Mouse (Mus musculus): ENCODE data around the gene Fubp1. TPM values are rescaled to one million over a fixed set of nuclear protein-coding genes. Genes with fewer than 3 reads are reported as not detected.

The Fubp1 gene
- polyA plus RNA-seq, 1 experiment from 2014 or later, result 157 TPM

GRCm38 (mm10) chr3:152170407-152170806, 39.8 kb upstream of the Fubp1 start:
- Histone ChIP-seq H3K4me3 (ENCODE audit: low read length) (no peak overlapping the region), H3K9me3 (ENCODE audit: control insufficient read depth, low read length) (no peaks in the 10 kb centered on the region), H3K4me1 (ENCODE audit: control insufficient read depth, insufficient read depth, low read length) (peaks cover 30% of the 10 kb centered on the region), H3K27me3 (replicated peaks; ENCODE audit: control insufficient read depth, insufficient read depth, low read length) (peaks cover 3% of the 10 kb centered on the region; the same call in 1 of the 2 replicates), H3K4me2 (ENCODE audit: low read depth, low read length) (no peak overlapping the region), H3K9ac (ENCODE audit: low read depth, low read length) (no peak overlapping the region), H3K27ac (ENCODE audit: low read length) (no peak overlapping the region), H3K36me3 (ENCODE audit: control insufficient read depth, insufficient read depth, low read length) (no peaks in the 10 kb centered on the region)
- WGBS, result 20% methylated on average over 1 of the region's 1 CpGs
- no peak for ATAC-seq

DNA sequence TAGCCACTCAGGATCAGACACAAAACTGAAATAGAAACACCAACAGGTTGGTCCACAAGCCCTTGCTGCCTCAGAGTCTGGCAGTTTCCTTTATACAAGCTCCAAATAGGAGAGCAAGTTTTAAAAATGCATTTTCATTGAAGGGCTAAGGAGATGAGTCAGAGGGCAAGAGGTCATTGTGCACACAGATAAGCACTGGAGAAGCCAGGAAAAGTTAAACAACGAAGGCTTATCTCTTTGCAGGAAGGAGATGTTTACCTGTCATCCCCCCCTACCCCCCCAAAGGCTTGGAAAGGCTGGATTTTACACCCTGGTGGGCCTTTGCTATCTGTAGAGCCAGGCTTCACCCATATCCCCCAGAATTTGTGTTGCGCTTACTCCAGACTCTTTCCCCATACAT, 39.0 kb upstream of the Fubp1 start:
- no peak overlapping the region for H3K4me3 ChIP-seq (ENCODE audit: low read length)

GRCm38 (mm10) chr3:152171862-152172261, 38.4 kb upstream of the Fubp1 start:
- no peak overlapping the region for H3K27ac ChIP-seq (ENCODE audit: low read length)
- H3K36me3 ChIP-seq (ENCODE audit: control insufficient read depth, insufficient read depth, low read length), result no peaks in the 10 kb centered on the region
- H3K9ac ChIP-seq (ENCODE audit: low read depth, low read length), result no peak overlapping the region
- H3K27me3 ChIP-seq (replicated peaks; ENCODE audit: control insufficient read depth, insufficient read depth, low read length), result no peaks in the 10 kb centered on the region
- no peak overlapping the region for H3K4me3 ChIP-seq (ENCODE audit: low read length)
- no peak overlapping the region for H3K4me2 ChIP-seq (ENCODE audit: low read depth, low read length)
- H3K4me1 ChIP-seq (ENCODE audit: control insufficient read depth, insufficient read depth, low read length), result peaks cover 21% of the 10 kb centered on the region
- ATAC-seq, result peak; percentile 65
- H3K9me3 ChIP-seq (ENCODE audit: control insufficient read depth, low read length), result no peaks in the 10 kb centered on the region
- WGBS, result 38% methylated on average over 7 of the region's 7 CpGs

More for the DNA sequence above, 39.0 kb upstream of the Fubp1 start:
- H3K9me3 ChIP-seq (ENCODE audit: control insufficient read depth, low read length), result no peaks in the 10 kb centered on the region
- H3K4me1 ChIP-seq (ENCODE audit: control insufficient read depth, insufficient read depth, low read length), result peaks cover 24% of the 10 kb centered on the region
- no peaks in the 10 kb centered on the region for H3K36me3 ChIP-seq (ENCODE audit: control insufficient read depth, insufficient read depth, low read length)
- H3K9ac ChIP-seq (ENCODE audit: low read depth, low read length), result no peak overlapping the region
- ATAC-seq, result peak; percentile 63
- no peak overlapping the region for H3K4me2 ChIP-seq (ENCODE audit: low read depth, low read length)
- 45% methylated on average over 2 of the region's 2 CpGs for WGBS
- peak overlapping the region; percentile 3 for H3K27ac ChIP-seq (ENCODE audit: low read length)
- no peaks in the 10 kb centered on the region for H3K27me3 ChIP-seq (replicated peaks; ENCODE audit: control insufficient read depth, insufficient read depth, low read length)

GRCm38 (mm10) chr3:152172322-152172935, 37.8 kb upstream of the Fubp1 start:
- no peak overlapping the region for H3K4me3 ChIP-seq (ENCODE audit: low read length)
- no peak overlapping the region for H3K9ac ChIP-seq (ENCODE audit: low read depth, low read length)
- 65% methylated on average over 7 of the region's 7 CpGs for WGBS
- H3K4me2 ChIP-seq (ENCODE audit: low read depth, low read length), result no peak overlapping the region
- no peak overlapping the region; the same call in 1 of the 2 replicates for H3K27ac ChIP-seq (ENCODE audit: low read length)
- H3K4me1 ChIP-seq (ENCODE audit: control insufficient read depth, insufficient read depth, low read length), result peaks cover 16% of the 10 kb centered on the region
- ATAC-seq, result no peak
- no peaks in the 10 kb centered on the region for H3K36me3 ChIP-seq (ENCODE audit: control insufficient read depth, insufficient read depth, low read length)
- H3K27me3 ChIP-seq (replicated peaks; ENCODE audit: control insufficient read depth, insufficient read depth, low read length), result no peaks in the 10 kb centered on the region
- no peaks in the 10 kb centered on the region for H3K9me3 ChIP-seq (ENCODE audit: control insufficient read depth, low read length)

GRCm38 (mm10) chr3:152178816-152179215, 31.4 kb upstream of the Fubp1 start:
- Histone ChIP-seq H3K4me1 (ENCODE audit: control insufficient read depth, insufficient read depth, low read length) (peaks cover 3% of the 10 kb centered on the region; the same call in 1 of the 2 replicates), H3K36me3 (ENCODE audit: control insufficient read depth, insufficient read depth, low read length) (no peaks in the 10 kb centered on the region), H3K4me3 (ENCODE audit: low read length) (no peak overlapping the region), H3K27me3 (replicated peaks; ENCODE audit: control insufficient read depth, insufficient read depth, low read length) (no peaks in the 10 kb centered on the region), H3K9ac (ENCODE audit: low read depth, low read length) (no peak overlapping the region), H3K27ac (ENCODE audit: low read length) (no peak overlapping the region), H3K4me2 (ENCODE audit: low read depth, low read length) (no peak overlapping the region), H3K9me3 (ENCODE audit: control insufficient read depth, low read length) (0 out of 2 replicates have a peak, but pooled peaks cover 3% of the 10 kb centered on the region)
- ATAC-seq, result peak; percentile 26
- 68% methylated on average over 4 of the region's 4 CpGs for WGBS

DNA sequence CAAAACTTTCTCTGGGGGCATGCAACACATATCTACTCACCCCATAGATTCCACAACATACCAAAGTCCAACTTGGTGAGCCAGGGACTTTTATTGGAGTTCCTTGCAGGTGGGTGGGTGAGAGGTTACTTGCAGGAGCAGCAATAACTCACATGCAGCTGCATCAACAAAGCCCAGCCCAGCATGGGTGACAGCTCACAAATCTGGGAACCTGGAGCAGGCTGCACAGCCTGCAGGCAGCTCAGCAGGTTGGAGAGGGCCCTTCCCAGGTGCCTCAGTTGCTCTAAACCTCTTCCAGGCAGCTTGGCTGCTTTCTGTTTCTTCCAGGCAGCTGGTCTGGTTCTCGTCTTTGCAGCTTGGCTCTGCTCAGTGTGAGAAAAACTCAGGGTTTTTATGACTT, 30.9 kb upstream of the Fubp1 start:
- Histone ChIP-seq H3K4me2 (ENCODE audit: low read depth, low read length) (0 out of 2 replicates have a peak overlapping the region, but pooled peaks have one; percentile 11), H3K4me3 (ENCODE audit: low read length) (no peak overlapping the region), H3K36me3 (ENCODE audit: control insufficient read depth, insufficient read depth, low read length) (no peaks in the 10 kb centered on the region), H3K27me3 (replicated peaks; ENCODE audit: control insufficient read depth, insufficient read depth, low read length) (no peaks in the 10 kb centered on the region), H3K9me3 (ENCODE audit: control insufficient read depth, low read length) (0 out of 2 replicates have a peak, but pooled peaks cover 3% of the 10 kb centered on the region), H3K9ac (ENCODE audit: low read depth, low read length) (no peak overlapping the region), H3K27ac (ENCODE audit: low read length) (peak overlapping the region; percentile 36; the same call in 1 of the 2 replicates), H3K4me1 (ENCODE audit: control insufficient read depth, insufficient read depth, low read length) (peaks cover 3% of the 10 kb centered on the region; the same call in 1 of the 2 replicates)
- WGBS, result 20% methylated on average over 1 of the region's 1 CpGs
- ATAC-seq, result peak; percentile 92

GRCm38 (mm10) chr3:152180624-152181023, 29.6 kb upstream of the Fubp1 start:
- Histone ChIP-seq H3K27me3 (replicated peaks; ENCODE audit: control insufficient read depth, insufficient read depth, low read length) (no peaks in the 10 kb centered on the region), H3K9ac (ENCODE audit: low read depth, low read length) (no peak overlapping the region), H3K27ac (ENCODE audit: low read length) (no peak overlapping the region), H3K36me3 (ENCODE audit: control insufficient read depth, insufficient read depth, low read length) (0 out of 2 replicates have a peak, but pooled peaks cover 4% of the 10 kb centered on the region), H3K4me3 (ENCODE audit: low read length) (no peak overlapping the region), H3K9me3 (ENCODE audit: control insufficient read depth, low read length) (0 out of 2 replicates have a peak, but pooled peaks cover 3% of the 10 kb centered on the region), H3K4me2 (ENCODE audit: low read depth, low read length) (no peak overlapping the region), H3K4me1 (ENCODE audit: control insufficient read depth, insufficient read depth, low read length) (peaks cover 3% of the 10 kb centered on the region; the same call in 1 of the 2 replicates)
- no peak for ATAC-seq
- WGBS, result 73% methylated on average over 4 of the region's 4 CpGs

- 84% methylated on average over 9 of the region's 9 CpGs for WGBS
- Histone ChIP-seq H3K4me2 (ENCODE audit: low read depth, low read length) (no peak overlapping the region), H3K36me3 (ENCODE audit: control insufficient read depth, insufficient read depth, low read length) (0 out of 2 replicates have a peak, but pooled peaks cover 4% of the 10 kb centered on the region), H3K27me3 (replicated peaks; ENCODE audit: control insufficient read depth, insufficient read depth, low read length) (no peaks in the 10 kb centered on the region), H3K9me3 (ENCODE audit: control insufficient read depth, low read length) (0 out of 2 replicates have a peak, but pooled peaks cover 3% of the 10 kb centered on the region), H3K9ac (ENCODE audit: low read depth, low read length) (no peak overlapping the region), H3K4me3 (ENCODE audit: low read length) (no peak overlapping the region), H3K4me1 (ENCODE audit: control insufficient read depth, insufficient read depth, low read length) (peaks cover 3% of the 10 kb centered on the region; the same call in 1 of the 2 replicates), H3K27ac (ENCODE audit: low read length) (no peak overlapping the region)
- no peak for ATAC-seq
Measured at GRCm38 (mm10) chr3:152183522-152183921, 26.7 kb upstream of the Fubp1 start.

- H3K27ac ChIP-seq (ENCODE audit: low read length), result no peak overlapping the region
- H3K4me1 ChIP-seq (ENCODE audit: control insufficient read depth, insufficient read depth, low read length), result peaks cover 7% of the 10 kb centered on the region; the same call in 1 of the 2 replicates
- no peaks in the 10 kb centered on the region for H3K27me3 ChIP-seq (replicated peaks; ENCODE audit: control insufficient read depth, insufficient read depth, low read length)
- H3K4me2 ChIP-seq (ENCODE audit: low read depth, low read length), result no peak overlapping the region
- WGBS, result 64% methylated on average over 6 of the region's 6 CpGs
- no peak for ATAC-seq
- H3K36me3 ChIP-seq (ENCODE audit: control insufficient read depth, insufficient read depth, low read length), result 0 out of 2 replicates have a peak, but pooled peaks cover 4% of the 10 kb centered on the region
- no peak overlapping the region for H3K4me3 ChIP-seq (ENCODE audit: low read length)
- H3K9ac ChIP-seq (ENCODE audit: low read depth, low read length), result no peak overlapping the region
- H3K9me3 ChIP-seq (ENCODE audit: control insufficient read depth, low read length), result no peaks in the 10 kb centered on the region
Measured at GRCm38 (mm10) chr3:152186106-152186505, 24.1 kb upstream of the Fubp1 start.
